Mouse (Mus musculus): ENCODE data around the gene Dennd1c. TPM values are rescaled to one million over a fixed set of nuclear protein-coding genes. Genes with fewer than 3 reads are reported as not detected.

Dennd1c gene
- total RNA-seq (2014; rRNA removed) (0.92 and 1.00 TPM in 2 replicates), polyA plus RNA-seq (2015; fragmentation: Nextera tagmentation; extraction: Ambion mirVana) (1.4 and 1.9 TPM in 2 replicates)

DNA sequence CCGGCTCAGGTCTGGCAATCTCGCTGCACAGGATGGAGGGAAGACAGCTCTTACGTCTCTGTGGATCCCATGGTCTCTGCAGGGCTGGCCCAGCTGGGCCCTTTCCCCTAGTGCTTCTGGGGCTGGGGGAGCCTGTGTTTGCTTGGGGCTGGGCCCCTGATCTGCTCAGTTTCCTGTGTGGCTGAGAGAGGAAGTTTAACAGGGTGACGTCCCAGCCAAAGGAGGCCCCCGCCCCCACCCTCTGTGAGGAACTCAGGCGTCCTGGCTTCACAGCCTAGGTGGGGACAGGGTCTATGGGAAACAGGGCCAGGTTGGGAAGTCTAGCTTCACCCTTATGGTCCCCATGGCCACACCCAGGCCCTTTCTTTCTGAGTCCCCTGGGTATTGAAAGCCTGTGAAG, at the start of gene Dennd1c:
TSS of gene Dennd1c (minus strand) at position 179 of the 400 bp plus-strand sequence.
- Histone ChIP-seq H3K4me1 (ENCODE audit: insufficient read depth) (no peaks in the 10 kb centered on the region), H3K27ac (ENCODE audit: low read depth, low read length) (0 out of 2 replicates have a peak within 1 kb of the TSS, but pooled peaks have one; percentile 15), H3K9ac (no peak within 1 kb of the TSS), H3K36me3 (ENCODE audit: insufficient read depth) (peaks cover 30% of the 10 kb centered on the region), H3K4me2 (ENCODE audit: low read depth) (no peak within 1 kb of the TSS), H3K9me3 (ENCODE audit: low read length) (no peaks in the 10 kb centered on the region), H3K27me3 (ENCODE audit: insufficient read depth, low read length) (no peaks in the 10 kb centered on the region), H3K4me3 (ENCODE audit: low read depth, low read length) (no peak within 1 kb of the TSS)
- DNase-seq, result no peak
- TF ChIP-seq CTCF (IDR thresholded peaks at IDR 0.05; ENCODE audit: low read depth), result no peak
- WGBS, result 63% methylated on average over 6 of the region's 6 CpGs
- peak; percentile 10; the same call in 1 of the 2 replicates for ATAC-seq

DNA sequence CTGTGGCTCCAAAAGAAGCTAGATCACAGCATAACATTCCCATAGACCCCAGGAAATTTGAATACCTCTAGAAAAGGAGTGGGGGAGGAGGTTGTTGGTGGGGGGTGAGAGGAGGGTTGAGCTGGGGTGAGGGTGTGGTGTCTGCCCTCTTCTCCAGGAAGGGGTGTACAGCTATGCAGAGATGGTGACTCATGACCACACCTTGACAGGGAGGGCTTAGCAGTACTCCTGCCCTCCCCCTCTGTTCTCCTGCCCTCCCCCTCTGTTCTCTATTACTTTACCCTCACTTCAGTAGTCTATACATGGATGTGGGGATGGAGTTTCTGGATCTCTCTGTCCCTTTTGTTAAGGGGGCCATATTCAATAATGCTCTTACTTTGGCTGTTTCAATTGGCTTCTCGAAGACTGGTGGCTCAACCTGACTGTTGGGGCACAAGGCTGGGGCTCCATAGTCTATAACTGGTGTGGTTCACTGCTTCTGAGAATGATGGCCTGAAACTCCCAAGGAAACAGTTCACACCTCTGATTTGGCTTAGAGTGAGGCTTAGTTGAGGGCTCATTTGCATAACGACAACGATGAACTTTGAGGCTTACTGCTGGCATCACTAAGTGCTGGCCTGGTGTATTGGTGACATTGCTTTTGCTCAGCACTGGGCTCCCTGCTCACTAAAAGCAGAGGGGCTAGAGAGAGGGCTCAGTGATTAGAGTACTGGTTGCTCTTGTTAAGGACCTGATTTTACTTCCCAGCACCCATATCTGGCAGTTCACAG, 47.7 kb upstream of the Dennd1c start:
- Histone ChIP-seq H3K4me1 (ENCODE audit: insufficient read depth) (no peaks in the 10 kb centered on the region), H3K27me3 (ENCODE audit: insufficient read depth, low read length) (no peaks in the 10 kb centered on the region), H3K4me3 (ENCODE audit: low read depth, low read length) (no peak overlapping the region), H3K27ac (ENCODE audit: low read depth, low read length) (no peak overlapping the region), H3K4me2 (ENCODE audit: low read depth) (no peak overlapping the region), H3K9me3 (ENCODE audit: low read length) (no peaks in the 10 kb centered on the region), H3K9ac (no peak overlapping the region), H3K36me3 (ENCODE audit: insufficient read depth) (no peaks in the 10 kb centered on the region)
- DNase-seq, result no peak
- 51% methylated on average over 3 of the region's 3 CpGs for WGBS
- ATAC-seq, result no peak
- TF ChIP-seq CTCF (IDR thresholded peaks at IDR 0.05; ENCODE audit: low read depth), result no peak

DNA sequence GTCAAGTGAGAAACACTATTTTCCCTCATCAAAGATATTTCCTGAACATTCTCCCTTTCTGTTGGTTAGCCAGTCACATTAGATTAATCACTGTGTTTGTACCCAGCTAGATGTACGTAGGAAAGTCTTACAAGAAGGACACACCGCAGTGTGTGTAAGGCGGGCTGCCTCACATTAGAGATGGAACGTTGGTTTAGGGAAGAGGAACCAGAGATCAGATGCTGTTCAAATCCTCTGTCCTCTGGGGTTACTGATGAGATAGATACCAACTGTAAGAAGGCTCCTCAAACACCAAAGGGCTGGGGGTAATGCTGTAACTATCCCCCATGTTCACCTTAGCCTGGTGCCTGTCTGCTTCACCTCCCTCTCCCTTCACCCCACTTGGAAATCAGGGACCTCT, 46.5 kb upstream of the Dennd1c start:
- Histone ChIP-seq H3K4me2 (ENCODE audit: low read depth) (no peak overlapping the region), H3K9me3 (ENCODE audit: low read length) (no peaks in the 10 kb centered on the region), H3K4me3 (ENCODE audit: low read depth, low read length) (no peak overlapping the region), H3K36me3 (ENCODE audit: insufficient read depth) (no peaks in the 10 kb centered on the region), H3K27me3 (ENCODE audit: insufficient read depth, low read length) (no peaks in the 10 kb centered on the region), H3K4me1 (ENCODE audit: insufficient read depth) (no peaks in the 10 kb centered on the region), H3K9ac (no peak overlapping the region), H3K27ac (ENCODE audit: low read depth, low read length) (no peak overlapping the region)
- DNase-seq (no peak), ATAC-seq (no peak)
- TF ChIP-seq CTCF (IDR thresholded peaks at IDR 0.05; ENCODE audit: low read depth), result no peak
- 90% methylated on average over 4 of the region's 4 CpGs for WGBS

DNA sequence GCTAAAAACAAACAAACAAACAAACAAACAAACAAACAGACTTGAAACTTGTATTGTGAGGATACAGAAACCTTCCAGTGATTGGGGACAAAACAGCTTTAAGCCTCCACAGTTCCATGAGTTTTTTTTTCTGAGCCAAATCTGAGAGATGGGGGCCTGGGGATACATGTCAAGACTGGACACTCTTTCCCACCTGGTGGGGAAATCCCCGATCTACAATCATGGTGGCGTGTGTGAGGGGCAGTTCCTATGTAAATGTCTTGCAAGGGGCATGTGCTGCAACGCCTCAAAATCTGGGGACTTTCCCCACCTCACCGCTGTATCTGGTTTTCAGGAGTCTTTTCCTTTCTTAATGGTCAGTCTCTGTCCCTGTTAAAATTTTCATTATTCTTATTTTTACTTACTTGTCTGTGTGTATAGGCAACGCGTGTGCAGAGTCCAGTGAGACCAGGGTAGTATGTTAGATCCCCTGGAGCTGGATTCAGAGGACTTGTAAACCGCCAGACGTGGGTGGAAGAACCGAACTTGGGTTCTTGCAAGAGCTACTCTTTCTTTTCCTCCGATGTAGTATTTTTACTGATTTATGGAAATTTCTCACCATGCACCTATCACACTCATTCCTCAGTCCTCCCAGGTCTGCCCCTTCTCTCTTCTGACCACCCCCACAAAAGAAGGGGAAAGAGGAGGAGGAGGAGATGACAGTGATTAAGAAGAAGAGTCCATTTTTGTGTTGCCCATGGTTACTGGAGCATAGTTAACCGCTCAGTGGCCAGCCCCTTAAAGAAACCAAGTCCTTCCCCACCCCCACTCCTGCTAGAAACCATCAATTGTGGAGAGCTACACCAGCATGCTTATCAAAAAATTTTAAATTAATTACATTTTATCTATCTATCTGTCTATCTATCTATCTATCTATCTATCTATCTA, 45.1 kb upstream of the Dennd1c start:
- DNase-seq (no peak), ATAC-seq (no peak)
- Histone ChIP-seq H3K4me2 (ENCODE audit: low read depth) (no peak overlapping the region), H3K27ac (ENCODE audit: low read depth, low read length) (no peak overlapping the region), H3K36me3 (ENCODE audit: insufficient read depth) (no peaks in the 10 kb centered on the region), H3K27me3 (ENCODE audit: insufficient read depth, low read length) (no peaks in the 10 kb centered on the region), H3K4me3 (ENCODE audit: low read depth, low read length) (no peak overlapping the region), H3K9ac (no peak overlapping the region), H3K4me1 (ENCODE audit: insufficient read depth) (no peaks in the 10 kb centered on the region), H3K9me3 (ENCODE audit: low read length) (no peaks in the 10 kb centered on the region)
- TF ChIP-seq CTCF (IDR thresholded peaks at IDR 0.05; ENCODE audit: low read depth), result no peak
- 87% methylated on average over 11 of the region's 11 CpGs for WGBS

DNA sequence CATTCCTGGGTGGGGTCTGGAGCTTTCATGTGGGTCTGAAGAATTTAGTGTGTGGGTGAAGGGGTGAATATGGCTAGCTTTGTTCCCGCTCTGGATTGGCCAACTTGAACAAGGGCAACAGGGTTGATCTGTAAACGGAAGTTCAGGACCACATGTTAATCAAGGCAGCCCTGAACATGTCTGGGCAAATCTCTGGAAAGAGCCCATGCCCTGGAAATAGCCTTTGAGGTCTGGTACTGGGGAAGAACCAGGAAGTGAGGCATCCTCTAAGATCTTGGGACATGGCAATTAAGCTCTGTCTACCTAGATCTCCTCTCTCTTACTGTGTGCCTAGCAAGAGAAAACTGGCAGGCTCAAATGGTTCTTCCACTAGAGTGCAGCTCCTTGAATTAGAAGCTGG, 43.5 kb upstream of the Dennd1c start:
- Histone ChIP-seq H3K27me3 (ENCODE audit: insufficient read depth, low read length) (no peaks in the 10 kb centered on the region), H3K36me3 (ENCODE audit: insufficient read depth) (no peaks in the 10 kb centered on the region), H3K27ac (ENCODE audit: low read depth, low read length) (no peak overlapping the region), H3K4me3 (ENCODE audit: low read depth, low read length) (no peak overlapping the region), H3K4me1 (ENCODE audit: insufficient read depth) (no peaks in the 10 kb centered on the region), H3K4me2 (ENCODE audit: low read depth) (no peak overlapping the region), H3K9me3 (ENCODE audit: low read length) (no peaks in the 10 kb centered on the region), H3K9ac (no peak overlapping the region)
- ATAC-seq (no peak), DNase-seq (no peak)
- no peak for TF ChIP-seq CTCF (IDR thresholded peaks at IDR 0.05; ENCODE audit: low read depth)
- WGBS, result 93% methylated on average over 2 of the region's 2 CpGs

DNA sequence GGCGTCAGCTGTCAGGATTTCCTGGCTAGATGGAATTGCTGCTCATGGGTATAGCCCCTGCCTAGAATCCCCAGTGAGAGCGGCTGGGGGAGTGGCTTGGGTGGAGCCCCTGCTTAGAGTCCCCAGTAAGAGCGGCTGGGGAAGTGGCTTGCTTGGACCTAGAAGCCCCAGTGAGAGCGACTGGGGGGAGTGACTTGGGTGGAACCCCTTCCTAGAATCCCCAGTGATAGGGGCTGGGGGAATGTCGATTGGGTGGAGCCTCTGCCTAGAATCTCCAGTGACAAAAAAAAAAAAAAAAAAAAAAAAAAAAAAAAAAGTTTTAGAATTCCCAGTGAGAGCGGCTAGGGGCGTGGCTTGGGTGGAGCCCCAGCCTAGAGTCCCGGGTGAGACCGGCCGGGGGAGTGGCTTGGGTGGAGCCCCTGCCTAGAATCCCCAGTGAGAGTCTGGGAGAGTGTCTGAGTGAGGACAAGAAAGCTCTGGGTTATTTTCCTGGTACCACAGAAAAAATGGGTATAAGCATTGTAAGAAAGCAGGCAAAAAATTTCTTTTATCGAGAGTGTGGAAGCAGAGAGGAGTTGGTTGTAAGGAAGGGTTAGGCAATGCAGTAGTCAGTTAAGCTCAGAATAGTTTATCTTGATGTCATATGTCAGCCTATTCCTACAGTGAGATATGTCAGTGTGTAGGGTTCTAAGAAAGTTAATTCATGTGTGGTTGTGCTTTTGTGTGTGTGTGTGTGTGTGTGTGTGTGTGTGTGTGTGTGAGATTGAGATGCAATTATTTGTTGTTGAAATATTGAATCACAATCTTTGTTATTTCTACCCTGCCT, 40.4 kb upstream of the Dennd1c start:
- DNase-seq (no peak), ATAC-seq (peak; percentile 34; the same call in 1 of the 2 replicates)
- H3K36me3 ChIP-seq (ENCODE audit: insufficient read depth), result no peaks in the 10 kb centered on the region
- H3K4me1 ChIP-seq (ENCODE audit: insufficient read depth), result no peaks in the 10 kb centered on the region
- H3K9me3 ChIP-seq (ENCODE audit: low read length), result no peaks in the 10 kb centered on the region
- no peak overlapping the region for H3K27ac ChIP-seq (ENCODE audit: low read depth, low read length)
- H3K9ac ChIP-seq, result no peak overlapping the region
- H3K4me3 ChIP-seq (ENCODE audit: low read depth, low read length), result no peak overlapping the region
- TF ChIP-seq CTCF (IDR thresholded peaks at IDR 0.05; ENCODE audit: low read depth), result no peak
- 2% methylated on average over 11 of the region's 11 CpGs for WGBS
- H3K27me3 ChIP-seq (ENCODE audit: insufficient read depth, low read length), result no peaks in the 10 kb centered on the region
- H3K4me2 ChIP-seq (ENCODE audit: low read depth), result no peak overlapping the region
